25 mouse cellular contexts compared by ENCODE assay signal in the genomic region with DNA sequence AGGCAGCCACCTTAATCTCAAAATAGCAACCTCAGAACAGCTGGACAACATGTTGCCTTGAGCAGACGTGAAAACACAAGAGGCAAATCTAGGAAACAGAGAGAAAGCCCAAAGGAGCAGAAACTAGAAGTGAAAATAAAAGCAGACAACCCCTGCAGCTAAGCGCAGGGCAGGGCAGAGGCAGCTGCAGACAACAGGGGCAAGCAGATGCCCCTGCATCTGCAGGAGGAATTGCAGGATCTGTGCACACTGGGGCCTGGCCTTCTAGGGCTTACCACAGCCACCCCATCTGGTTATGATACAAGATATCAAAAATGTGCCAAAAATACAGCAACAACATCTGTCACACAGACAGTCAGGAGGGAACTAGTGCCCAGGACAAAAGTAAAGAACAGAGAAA. TPM values are rescaled to one million over a fixed set of nuclear protein-coding genes. Genes with fewer than 3 reads are reported as not detected.
DNase-seq lines count a peak whose midpoint lies in the region; ATAC-seq lines count a peak whose summit lies in the region.
"Had no signal": no experiment of that assay in that cellular context is flagged by ENCODE, and none has a peak within 500 bp of the region (broad histone marks: within the 10 kb centered on the region; RNA-seq: fewer than 3 reads in every experiment).

No protein-coding gene starts in this region.

- H3K4me2 ChIP-seq in embryonic facial prominence, embryonic 13.5 days = no peak overlapping the region
- H3K4me2 ChIP-seq in limb, embryonic 15.5 days = no peak overlapping the region
- H3K4me2 ChIP-seq in embryonic facial prominence, embryonic 14.5 days (ENCODE audit: low read depth, low read length) = no peak overlapping the region
- no peak overlapping the region for H3K4me2 ChIP-seq in kidney, embryonic 15.5 days
- H3K4me2 ChIP-seq: forebrain, embryonic 12.5 days; forebrain, embryonic 15.5 days; heart, embryonic 12.5 days; heart, embryonic 15.5 days; hindbrain, embryonic 14.5 days had no signal

- H3K27me3 ChIP-seq in embryonic facial prominence, embryonic 13.5 days = no peaks in the 10 kb centered on the region
- no peaks in the 10 kb centered on the region for H3K27me3 ChIP-seq in embryonic facial prominence, embryonic 10.5 days (replicated peaks; ENCODE audit: low read depth, poor library complexity, severe bottlenecking)
- no peaks in the 10 kb centered on the region for H3K27me3 ChIP-seq in limb, embryonic 15.5 days
- H3K27me3 ChIP-seq in limb, embryonic 10.5 days (ENCODE audit: low read depth, poor library complexity, severe bottlenecking) = no peaks in the 10 kb centered on the region
- no peaks in the 10 kb centered on the region for H3K27me3 ChIP-seq in embryonic facial prominence, embryonic 14.5 days (replicated peaks; ENCODE audit: control insufficient read depth, insufficient read depth, low read length)
- no peaks in the 10 kb centered on the region for H3K27me3 ChIP-seq in kidney, embryonic 15.5 days
- H3K27me3 ChIP-seq: CH12.LX; forebrain, embryonic 12.5 days; forebrain, embryonic 15.5 days; heart, embryonic 12.5 days; heart, embryonic 15.5 days had no signal

- no peak for ATAC-seq in embryonic facial prominence, embryonic 13.5 days (ENCODE audit: insufficient number of reproducible peaks, insufficient read depth, low FRiP score, low TSS enrichment, low read depth)
- no peak for ATAC-seq in limb, embryonic 15.5 days (ENCODE audit: insufficient number of reproducible peaks, low FRiP score, low TSS enrichment, low read depth)
- ATAC-seq in embryonic facial prominence, embryonic 14.5 days (ENCODE audit: low read depth) = no peak
- ATAC-seq in kidney, embryonic 15.5 days (replicated peaks; ENCODE audit: low FRiP score) = no peak
- ATAC-seq: forebrain, embryonic 15.5 days had no signal

- no peak for DNase-seq in embryonic facial prominence, embryonic 10.5 days (ENCODE audit: low spot score)
- no peak for DNase-seq in limb, embryonic 10.5 days (ENCODE audit: low spot score)
- DNase-seq in embryonic facial prominence, embryonic 14.5 days (ENCODE audit: low spot score) = peak; percentile 21
- no peak for DNase-seq in thymus, postnatal 10 days (ENCODE audit: low spot score in 2 of 2)
- DNase-seq: adrenal gland, adult 2 months; adrenal gland, postnatal 14 days; B cell, adult 2 months; cerebellum, adult 11 months; cerebellum, adult 9-11 months; gastrocnemius, postnatal 25 days; heart, adult 18-20 months; heart, postnatal 10 days; heart, postnatal 36 days had no signal

- peak overlapping the region; percentile 27; the same call in 1 of the 2 replicates for H3K9ac ChIP-seq in embryonic facial prominence, embryonic 13.5 days
- no peak overlapping the region for H3K9ac ChIP-seq in limb, embryonic 15.5 days
- H3K9ac ChIP-seq in embryonic facial prominence, embryonic 14.5 days (ENCODE audit: low read depth, low read length) = no peak overlapping the region
- H3K9ac ChIP-seq in kidney, embryonic 15.5 days = no peak overlapping the region
- H3K9ac ChIP-seq: forebrain, embryonic 12.5 days; forebrain, embryonic 15.5 days; heart, embryonic 12.5 days; heart, embryonic 15.5 days; hindbrain, embryonic 14.5 days had no signal

- no peaks in the 10 kb centered on the region for H3K4me1 ChIP-seq in embryonic facial prominence, embryonic 13.5 days
- no peaks in the 10 kb centered on the region for H3K4me1 ChIP-seq in embryonic facial prominence, embryonic 10.5 days
- H3K4me1 ChIP-seq in limb, embryonic 15.5 days = no peaks in the 10 kb centered on the region
- H3K4me1 ChIP-seq in limb, embryonic 10.5 days = no peaks in the 10 kb centered on the region
- no peaks in the 10 kb centered on the region for H3K4me1 ChIP-seq in embryonic facial prominence, embryonic 14.5 days (ENCODE audit: control insufficient read depth, insufficient read depth, low read length)
- H3K4me1 ChIP-seq in kidney, embryonic 15.5 days = no peaks in the 10 kb centered on the region
- H3K4me1 ChIP-seq: forebrain, embryonic 12.5 days; forebrain, embryonic 15.5 days; heart, embryonic 12.5 days; heart, embryonic 15.5 days; hindbrain, embryonic 10.5 days had no signal

- WGBS in embryonic facial prominence, embryonic 13.5 days = 74% methylated on average over 2 of the region's 2 CpGs
- WGBS in embryonic facial prominence, embryonic 10.5 days = 84% methylated on average over 2 of the region's 2 CpGs
- 73% methylated on average over 2 of the region's 2 CpGs for WGBS in limb, embryonic 15.5 days
- WGBS in limb, embryonic 10.5 days = 94% methylated on average over 2 of the region's 2 CpGs
- 77% methylated on average over 2 of the region's 2 CpGs for WGBS in embryonic facial prominence, embryonic 14.5 days
- 83% methylated on average over 2 of the region's 2 CpGs for WGBS in kidney, embryonic 15.5 days

- H3K36me3 ChIP-seq in embryonic facial prominence, embryonic 13.5 days = peaks cover 81% of the 10 kb centered on the region
- peaks cover 90% of the 10 kb centered on the region for H3K36me3 ChIP-seq in embryonic facial prominence, embryonic 10.5 days (replicated peaks)
- peaks cover 84% of the 10 kb centered on the region for H3K36me3 ChIP-seq in limb, embryonic 15.5 days
- H3K36me3 ChIP-seq in limb, embryonic 10.5 days = peaks cover 94% of the 10 kb centered on the region
- H3K36me3 ChIP-seq in embryonic facial prominence, embryonic 14.5 days (ENCODE audit: control insufficient read depth, insufficient read depth, low read length) = peaks cover 63% of the 10 kb centered on the region
- peaks cover 79% of the 10 kb centered on the region for H3K36me3 ChIP-seq in kidney, embryonic 15.5 days

- no peaks in the 10 kb centered on the region for H3K9me3 ChIP-seq in embryonic facial prominence, embryonic 13.5 days
- H3K9me3 ChIP-seq in embryonic facial prominence, embryonic 10.5 days = no peaks in the 10 kb centered on the region
- H3K9me3 ChIP-seq in limb, embryonic 15.5 days = no peaks in the 10 kb centered on the region
- no peaks in the 10 kb centered on the region for H3K9me3 ChIP-seq in limb, embryonic 10.5 days (replicated peaks)
- no peaks in the 10 kb centered on the region for H3K9me3 ChIP-seq in embryonic facial prominence, embryonic 14.5 days (ENCODE audit: control insufficient read depth, low read length)
- no peaks in the 10 kb centered on the region for H3K9me3 ChIP-seq in kidney, embryonic 15.5 days (replicated peaks)
- H3K9me3 ChIP-seq: forebrain, embryonic 12.5 days; forebrain, embryonic 15.5 days; G1E; heart, embryonic 12.5 days; heart, embryonic 15.5 days; hindbrain, embryonic 10.5 days had no signal

- H3K27ac ChIP-seq in embryonic facial prominence, embryonic 13.5 days = peak overlapping the region; percentile 40; the same call in 1 of the 2 replicates
- H3K27ac ChIP-seq in embryonic facial prominence, embryonic 10.5 days (replicated peaks) = no peak overlapping the region
- H3K27ac ChIP-seq in limb, embryonic 15.5 days = 0 out of 2 replicates have a peak overlapping the region, but pooled peaks have one; percentile 22
- H3K27ac ChIP-seq in limb, embryonic 10.5 days = no peak overlapping the region
- peak overlapping the region; percentile 39; the same call in 1 of the 2 replicates for H3K27ac ChIP-seq in embryonic facial prominence, embryonic 14.5 days (replicated peaks; ENCODE audit: low read depth, low read length)
- no peak overlapping the region for H3K27ac ChIP-seq in kidney, embryonic 15.5 days
- H3K27ac ChIP-seq: forebrain, embryonic 12.5 days; forebrain, embryonic 15.5 days; heart, embryonic 15.5 days; hindbrain, embryonic 10.5 days; hindbrain, embryonic 14.5 days had no signal

- H3K4me3 ChIP-seq in embryonic facial prominence, embryonic 13.5 days = no peak overlapping the region
- no peak overlapping the region for H3K4me3 ChIP-seq in embryonic facial prominence, embryonic 10.5 days
- no peak overlapping the region for H3K4me3 ChIP-seq in limb, embryonic 15.5 days
- H3K4me3 ChIP-seq in limb, embryonic 10.5 days = no peak overlapping the region
- H3K4me3 ChIP-seq in embryonic facial prominence, embryonic 14.5 days (ENCODE audit: low read depth, low read length) = no peak overlapping the region
- H3K4me3 ChIP-seq in kidney, embryonic 15.5 days (replicated peaks) = no peak overlapping the region
- H3K4me3 ChIP-seq: erythroblast, embryonic 14.5 days; forebrain, embryonic 12.5 days; forebrain, embryonic 15.5 days; heart, embryonic 12.5 days; heart, embryonic 15.5 days; hindbrain, embryonic 10.5 days had no signal

RNA-seq across cellular contexts. Expression of a gene that starts 7.4 kb away (rescaled TPM):
- polyA plus RNA-seq in embryonic facial prominence, embryonic 13.5 days (2015; fragmentation: Nextera tagmentation; extraction: Ambion mirVana) = 15.4 and 18.1 TPM in 2 replicates
- polyA plus RNA-seq in embryonic facial prominence, embryonic 10.5 days (2016; fragmentation: Nextera tagmentation; extraction: Ambion mirVana) = 12.1 and 13.8 TPM in 2 replicates
- 11.4 and 12.6 TPM in 2 replicates for polyA plus RNA-seq in limb, embryonic 15.5 days (2015; fragmentation: Nextera tagmentation; extraction: Ambion mirVana)
- polyA plus RNA-seq in limb, embryonic 10.5 days (2016; fragmentation: Nextera tagmentation; extraction: Ambion mirVana) = 14.8 TPM in 2 replicates
- 7.3 and 10.1 TPM in 2 replicates for polyA plus RNA-seq in embryonic facial prominence, embryonic 14.5 days (2014; fragmentation: Nextera tagmentation; extraction: Ambion mirVana)
- 12.6 and 13.8 TPM in 2 replicates for polyA plus RNA-seq in kidney, embryonic 15.5 days (2015; fragmentation: Nextera tagmentation; extraction: Ambion mirVana)

RNA-seq across cellular contexts. Expression of a gene that starts 7.4 kb away (rescaled TPM):
- polyA plus RNA-seq in embryonic facial prominence, embryonic 13.5 days (2015; fragmentation: Nextera tagmentation; extraction: Ambion mirVana) = 17.2 and 17.9 TPM in 2 replicates
- polyA plus RNA-seq in embryonic facial prominence, embryonic 10.5 days (2016; fragmentation: Nextera tagmentation; extraction: Ambion mirVana) = 20.5 and 23.5 TPM in 2 replicates
- polyA plus RNA-seq in limb, embryonic 15.5 days (2015; fragmentation: Nextera tagmentation; extraction: Ambion mirVana) = 13.7 and 16.1 TPM in 2 replicates
- polyA plus RNA-seq in limb, embryonic 10.5 days (2016; fragmentation: Nextera tagmentation; extraction: Ambion mirVana) = 21.0 and 22.3 TPM in 2 replicates
- 14.2 and 15.2 TPM in 2 replicates for polyA plus RNA-seq in embryonic facial prominence, embryonic 14.5 days (2014; fragmentation: Nextera tagmentation; extraction: Ambion mirVana)
- 15.8 and 16.7 TPM in 2 replicates for polyA plus RNA-seq in kidney, embryonic 15.5 days (2015; fragmentation: Nextera tagmentation; extraction: Ambion mirVana)

RNA-seq across cellular contexts. Expression of a gene that starts 10.5 kb away (rescaled TPM):
- polyA plus RNA-seq in embryonic facial prominence, embryonic 13.5 days (2015; fragmentation: Nextera tagmentation; extraction: Ambion mirVana) = 76.2 and 82.0 TPM in 2 replicates
- polyA plus RNA-seq in embryonic facial prominence, embryonic 10.5 days (2016; fragmentation: Nextera tagmentation; extraction: Ambion mirVana) = 114 and 118 TPM in 2 replicates
- polyA plus RNA-seq in limb, embryonic 15.5 days (2015; fragmentation: Nextera tagmentation; extraction: Ambion mirVana) = 66.7 and 69.3 TPM in 2 replicates
- polyA plus RNA-seq in limb, embryonic 10.5 days (2016; fragmentation: Nextera tagmentation; extraction: Ambion mirVana) = 147 and 162 TPM in 2 replicates
- polyA plus RNA-seq in embryonic facial prominence, embryonic 14.5 days (2014; fragmentation: Nextera tagmentation; extraction: Ambion mirVana) = 68.8 and 70.8 TPM in 2 replicates
- polyA plus RNA-seq in kidney, embryonic 15.5 days (2015; fragmentation: Nextera tagmentation; extraction: Ambion mirVana) = 88.3 and 98.0 TPM in 2 replicates

RNA-seq across cellular contexts. Expression of a gene that starts 44.0 kb away (rescaled TPM):
- 20.1 and 21.4 TPM in 2 replicates for polyA plus RNA-seq in embryonic facial prominence, embryonic 13.5 days (2015; fragmentation: Nextera tagmentation; extraction: Ambion mirVana)
- 24.9 and 27.3 TPM in 2 replicates for polyA plus RNA-seq in embryonic facial prominence, embryonic 10.5 days (2016; fragmentation: Nextera tagmentation; extraction: Ambion mirVana)
- polyA plus RNA-seq in limb, embryonic 15.5 days (2015; fragmentation: Nextera tagmentation; extraction: Ambion mirVana) = 14.7 and 17.1 TPM in 2 replicates
- polyA plus RNA-seq in limb, embryonic 10.5 days (2016; fragmentation: Nextera tagmentation; extraction: Ambion mirVana) = 28.3 and 32.2 TPM in 2 replicates
- polyA plus RNA-seq in embryonic facial prominence, embryonic 14.5 days (2014; fragmentation: Nextera tagmentation; extraction: Ambion mirVana) = 11.6 and 11.9 TPM in 2 replicates
- 21.9 and 23.0 TPM in 2 replicates for polyA plus RNA-seq in kidney, embryonic 15.5 days (2015; fragmentation: Nextera tagmentation; extraction: Ambion mirVana)

RNA-seq across cellular contexts. Expression of a gene that starts 58.5 kb away (rescaled TPM):
- 12.5 and 16.8 TPM in 2 replicates for polyA plus RNA-seq in embryonic facial prominence, embryonic 13.5 days (2015; fragmentation: Nextera tagmentation; extraction: Ambion mirVana)
- polyA plus RNA-seq in embryonic facial prominence, embryonic 10.5 days (2016; fragmentation: Nextera tagmentation; extraction: Ambion mirVana) = 19.3 and 24.5 TPM in 2 replicates
- polyA plus RNA-seq in limb, embryonic 15.5 days (2015; fragmentation: Nextera tagmentation; extraction: Ambion mirVana) = 17.6 and 24.6 TPM in 2 replicates
- 12.7 and 27.4 TPM in 2 replicates for polyA plus RNA-seq in limb, embryonic 10.5 days (2016; fragmentation: Nextera tagmentation; extraction: Ambion mirVana)
- polyA plus RNA-seq in embryonic facial prominence, embryonic 14.5 days (2014; fragmentation: Nextera tagmentation; extraction: Ambion mirVana) = 34.3 TPM in 2 replicates
- 51.8 and 61.1 TPM in 2 replicates for polyA plus RNA-seq in kidney, embryonic 15.5 days (2015; fragmentation: Nextera tagmentation; extraction: Ambion mirVana)

Comparison
In these comparisons a context has a peak if more than half of its experiments do, and no peak if none do; other contexts are left out.
1. H3K27ac ChIP-seq: peak in embryonic facial prominence, embryonic 13.5 days (single experiment), limb, embryonic 15.5 days (single experiment) and embryonic facial prominence, embryonic 14.5 days (single experiment); none in embryonic facial prominence, embryonic 10.5 days (single experiment), limb, embryonic 10.5 days (single experiment) and kidney, embryonic 15.5 days (single experiment).